Mouse (Mus musculus) myocyte (in vitro differentiated cells): ENCODE results near the gene Tfpi2.

Source experiments
- CEBPB ChIP-seq: IDR thresholded peaks from 2 replicates; pipeline ENCODE4 v1.6.1; 2011; ENCODE audit warnings: mild to moderate bottlenecking, moderate library complexity; ENCODE audit not compliant: poor library complexity, insufficient read depth, severe bottlenecking
- POLR2A ChIP-seq: IDR thresholded peaks from one replicate; pipeline ENCODE4 v1.6.1; 2011; ENCODE audit warnings: low read depth, mild to moderate bottlenecking, control low read depth, moderate library complexity; ENCODE audit not compliant: insufficient read length
- USF1 ChIP-seq: IDR thresholded peaks from one replicate; pipeline ENCODE4 v1.6.1; 2011; ENCODE audit warnings: low read depth, mild to moderate bottlenecking, control low read depth, moderate library complexity

DNA sequence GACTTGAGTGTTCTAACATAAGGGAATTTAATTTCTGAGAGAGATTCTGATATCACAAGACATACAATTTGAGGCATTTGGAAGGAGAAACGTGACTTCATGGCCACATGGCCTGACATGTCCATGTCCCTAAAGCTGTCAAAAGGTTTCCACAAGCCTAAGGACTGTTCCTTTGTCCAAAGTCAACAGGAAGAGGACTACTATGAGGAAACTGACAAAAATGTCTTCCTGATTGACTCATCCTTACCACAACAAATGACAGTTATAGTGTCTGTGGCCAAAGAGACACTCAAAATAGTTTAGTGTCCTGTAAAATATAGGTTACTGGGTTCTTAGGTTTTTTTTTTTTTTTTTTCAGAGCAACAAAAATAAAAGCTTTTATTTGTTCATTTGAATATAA is 15.0 kb downstream of the Tfpi2 start:
- TF ChIP-seq POLR2A (no peak), CEBPB (no peak), USF1 (no peak)
